Mouse (Mus musculus) liver, adult 2 months (tissue): ENCODE data around the gene Tmem131l.

Experiments used
- CTCF ChIP-seq: fragments of 200-500 bp; IDR thresholded peaks from 2 replicates; pipeline ENCODE4 v1.5.1; 2011; ENCODE audit warnings: low read depth, low read length, control low read depth
- POLR2A ChIP-seq: fragments of 200-500 bp; IDR thresholded peaks from 2 replicates; pipeline ENCODE4 v1.6.1; 2011; ENCODE audit warnings: low read length, control low read depth; ENCODE audit not compliant: insufficient read depth; ENCODE audit errors: extremely low read depth

- TF ChIP-seq POLR2A, result no peak
- peak; percentile 54 for TF ChIP-seq CTCF
Observed at GRCm38 (mm10) chr3:83993089-83993516, 46.9 kb downstream of the Tmem131l start.
